Mouse (Mus musculus): ENCODE measurements around the gene Palm. TPM values are rescaled to one million over a fixed set of nuclear protein-coding genes. Genes with fewer than 3 reads are reported as not detected.

The Palm gene
- polyA plus RNA-seq, 1 experiment from 2014 or later = 240 TPM

- WGBS = under 1% methylated on average over 24 of the region's 24 CpGs
These were observed 47.5 kb downstream of the Palm start for GRCm38 (mm10) chr10:79840644-79841551.

GRCm38 (mm10) chr10:79842322-79842721, 49.0 kb downstream of the Palm start:
- Histone ChIP-seq H3K4me1 (replicated peaks) (peaks cover 29% of the 10 kb centered on the region), H3K9me3 (no peaks in the 10 kb centered on the region), H3K27ac (no peak overlapping the region), H3K4me3 (no peak overlapping the region), H3K27me3 (no peaks in the 10 kb centered on the region), H3K4me2 (no peak overlapping the region), H3K36me3 (no peaks in the 10 kb centered on the region), H3K9ac (no peak overlapping the region)
- ATAC-seq (ENCODE audit: low FRiP score) = no peak
- WGBS = 76% methylated on average over 3 of the region's 3 CpGs

More at GRCm38 (mm10) chr10:79840644-79841551, 47.5 kb downstream of the Palm start:
- Histone ChIP-seq H3K27ac (peak overlapping the region; percentile 75), H3K9me3 (peaks cover 3% of the 10 kb centered on the region; the same call in 1 of the 2 replicates), H3K4me2 (peak overlapping the region; percentile 57), H3K4me1 (replicated peaks) (peaks cover 29% of the 10 kb centered on the region), H3K36me3 (no peaks in the 10 kb centered on the region), H3K4me3 (peak overlapping the region; percentile 31), H3K9ac (peak overlapping the region; percentile 67), H3K27me3 (no peaks in the 10 kb centered on the region)
- peak; percentile 80 for ATAC-seq (ENCODE audit: low FRiP score)

GRCm38 (mm10) chr10:79843476-79843875, 50.1 kb downstream of the Palm start:
- Histone ChIP-seq H3K4me1 (replicated peaks) (peaks cover 34% of the 10 kb centered on the region), H3K9me3 (no peaks in the 10 kb centered on the region), H3K4me3 (no peak overlapping the region), H3K4me2 (no peak overlapping the region), H3K27me3 (no peaks in the 10 kb centered on the region), H3K27ac (no peak overlapping the region), H3K9ac (no peak overlapping the region), H3K36me3 (no peaks in the 10 kb centered on the region)
- WGBS = 52% methylated on average over 6 of the region's 6 CpGs
- ATAC-seq (ENCODE audit: low FRiP score) = no peak

GRCm38 (mm10) chr10:79846553-79846952, 53.2 kb downstream of the Palm start:
- no peak overlapping the region for H3K4me3 ChIP-seq
- no peak overlapping the region for H3K9ac ChIP-seq
- H3K9me3 ChIP-seq = no peaks in the 10 kb centered on the region
- no peak for ATAC-seq (ENCODE audit: low FRiP score)
- WGBS = 60% methylated on average over 5 of the region's 5 CpGs
- H3K27ac ChIP-seq = no peak overlapping the region
- no peaks in the 10 kb centered on the region for H3K27me3 ChIP-seq
- no peaks in the 10 kb centered on the region for H3K36me3 ChIP-seq
- peaks cover 29% of the 10 kb centered on the region for H3K4me1 ChIP-seq (replicated peaks)
- no peak overlapping the region for H3K4me2 ChIP-seq

GRCm38 (mm10) chr10:79849941-79850628, 56.7 kb downstream of the Palm start:
- Histone ChIP-seq H3K9me3 (no peaks in the 10 kb centered on the region), H3K4me1 (replicated peaks) (peaks cover 32% of the 10 kb centered on the region), H3K9ac (no peak overlapping the region), H3K27ac (no peak overlapping the region), H3K4me3 (no peak overlapping the region), H3K4me2 (no peak overlapping the region), H3K27me3 (no peaks in the 10 kb centered on the region), H3K36me3 (no peaks in the 10 kb centered on the region)
- 89% methylated on average over 8 of the region's 8 CpGs for WGBS
- no peak for ATAC-seq (ENCODE audit: low FRiP score)

GRCm38 (mm10) chr10:79851653-79852052, 58.3 kb downstream of the Palm start:
- no peak for ATAC-seq (ENCODE audit: low FRiP score)
- Histone ChIP-seq H3K27ac (peak overlapping the region; percentile 100), H3K36me3 (peaks cover 4% of the 10 kb centered on the region; the same call in 1 of the 2 replicates), H3K4me1 (replicated peaks) (peaks cover 47% of the 10 kb centered on the region), H3K4me3 (no peak overlapping the region), H3K4me2 (peak overlapping the region; percentile 69), H3K9ac (peak overlapping the region; percentile 82), H3K9me3 (no peaks in the 10 kb centered on the region), H3K27me3 (no peaks in the 10 kb centered on the region)
- WGBS = 78% methylated on average over 3 of the region's 3 CpGs

- Histone ChIP-seq H3K4me2 (peak overlapping the region; percentile 69), H3K9me3 (no peaks in the 10 kb centered on the region), H3K4me1 (replicated peaks) (peaks cover 52% of the 10 kb centered on the region), H3K27ac (peak overlapping the region; percentile 100), H3K27me3 (no peaks in the 10 kb centered on the region), H3K36me3 (peaks cover 9% of the 10 kb centered on the region), H3K4me3 (peak overlapping the region; percentile 100), H3K9ac (peak overlapping the region; percentile 82)
- ATAC-seq (ENCODE audit: low FRiP score) = no peak
- 61% methylated on average over 9 of the region's 9 CpGs for WGBS
These were observed 58.9 kb downstream of the Palm start for GRCm38 (mm10) chr10:79852107-79852789.

GRCm38 (mm10) chr10:79852827-79853226, 59.5 kb downstream of the Palm start:
- peaks cover 57% of the 10 kb centered on the region for H3K4me1 ChIP-seq (replicated peaks)
- H3K27me3 ChIP-seq = no peaks in the 10 kb centered on the region
- 21% methylated on average over 8 of the region's 8 CpGs for WGBS
- H3K4me2 ChIP-seq = peak overlapping the region; percentile 69
- H3K4me3 ChIP-seq = peak overlapping the region; percentile 100
- no peaks in the 10 kb centered on the region for H3K9me3 ChIP-seq
- ATAC-seq (ENCODE audit: low FRiP score) = no peak
- peak overlapping the region; percentile 82 for H3K9ac ChIP-seq
- peaks cover 14% of the 10 kb centered on the region for H3K36me3 ChIP-seq
- peak overlapping the region; percentile 100 for H3K27ac ChIP-seq

- H3K4me3 ChIP-seq = peak overlapping the region; percentile 100
- H3K4me1 ChIP-seq (replicated peaks) = peaks cover 58% of the 10 kb centered on the region
- H3K4me2 ChIP-seq = peak overlapping the region; percentile 69
- H3K9me3 ChIP-seq = no peaks in the 10 kb centered on the region
- peak overlapping the region; percentile 100 for H3K27ac ChIP-seq
- peaks cover 17% of the 10 kb centered on the region for H3K36me3 ChIP-seq
- no peaks in the 10 kb centered on the region for H3K27me3 ChIP-seq
- peak overlapping the region; percentile 82 for H3K9ac ChIP-seq
- ATAC-seq (ENCODE audit: low FRiP score) = 0 out of 2 replicates have a peak, but pooled peaks have one; percentile 5
- WGBS = 2% methylated on average over 15 of the region's 15 CpGs
These were observed 60.0 kb downstream of the Palm start for GRCm38 (mm10) chr10:79853392-79853791.

GRCm38 (mm10) chr10:79853860-79854795, 60.8 kb downstream of the Palm start, which contains the start of gene Ptbp1:
Ptbp1 (plus strand) TSS chr10:79854427.
- peak within 1 kb of the TSS; percentile 100 for H3K27ac ChIP-seq
- peaks cover 23% of the 10 kb centered on the region for H3K36me3 ChIP-seq
- WGBS = under 1% methylated on average over 75 of the region's 75 CpGs
- ATAC-seq (ENCODE audit: low FRiP score) = peak; percentile 94
- H3K4me3 ChIP-seq = peak within 1 kb of the TSS; percentile 100
- peak within 1 kb of the TSS; percentile 95 for H3K4me2 ChIP-seq
- no peaks in the 10 kb centered on the region for H3K27me3 ChIP-seq
- peak within 1 kb of the TSS; percentile 99 for H3K9ac ChIP-seq
- H3K4me1 ChIP-seq (replicated peaks) = peaks cover 66% of the 10 kb centered on the region
- H3K9me3 ChIP-seq = no peaks in the 10 kb centered on the region
